Mouse (Mus musculus) induced T-regulatory cell, adult 2 months (primary cell): Measurements from ENCODE around the gene Supt5.

ENCODE experiments used
- DNase-seq: peaks from one replicate; pipeline ENCODE4 v3.0.0-alpha.2; 2012; ENCODE audit warnings: low read depth

Gene Supt5

DNA sequence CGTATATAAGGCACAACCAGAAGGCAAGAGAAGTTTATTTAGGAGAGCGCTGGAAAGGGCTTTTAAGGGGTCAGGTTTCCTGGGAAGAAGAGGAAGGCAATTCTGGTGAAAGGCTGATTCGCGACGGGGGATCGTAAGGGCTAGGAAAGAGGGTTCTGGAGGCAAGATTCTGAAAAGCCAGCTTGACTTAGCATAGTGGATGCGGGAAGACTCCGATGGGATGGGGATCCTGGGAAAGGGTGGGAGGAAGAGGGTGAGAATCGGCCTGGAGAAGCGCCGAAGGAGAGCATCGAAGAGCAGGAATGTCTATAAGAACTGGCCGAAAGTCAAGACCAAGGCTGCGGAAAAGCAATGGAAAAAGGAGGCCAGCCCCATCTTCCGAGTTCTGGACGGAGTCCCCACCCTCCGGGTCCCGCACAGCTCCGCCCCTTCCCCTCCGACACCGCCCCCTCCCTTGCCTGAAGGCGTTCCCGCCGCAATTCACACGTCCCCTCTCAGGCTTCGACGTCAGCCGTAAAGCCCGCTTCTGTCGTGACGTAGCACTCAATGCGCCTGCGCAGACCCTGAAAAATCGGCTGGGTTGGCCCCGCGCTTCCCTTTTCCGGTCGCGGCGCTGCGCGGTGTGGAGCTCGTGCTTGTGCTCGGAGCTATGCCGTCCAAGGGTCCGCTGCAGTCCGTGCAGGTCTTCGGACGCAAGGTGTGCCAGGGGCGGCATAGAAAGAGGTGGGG is 11.8 kb upstream of the Supt5 start, which contains the start of gene Rps16:
TSS of gene Rps16 (plus strand) at position 498 of the 729 bp plus-strand sequence.
- DNase-seq: peak; percentile 99

- no peak for DNase-seq
These were observed 10.1 kb upstream of the Supt5 start for GRCm38 (mm10) chr7:28348601-28349000.

GRCm38 (mm10) chr7:28347746-28348145 is 9.2 kb upstream of the Supt5 start:
- DNase-seq: no peak

- peak; percentile 91 for DNase-seq
These were observed 6.1 kb upstream of the Supt5 start for GRCm38 (mm10) chr7:28344637-28345036.

- no peak for DNase-seq
These were observed 2.8 kb upstream of the Supt5 start for GRCm38 (mm10) chr7:28341381-28341780.

- peak; percentile 83 for DNase-seq
These were observed 819 bp upstream of the Supt5 start for GRCm38 (mm10) chr7:28339213-28339917.

DNA sequence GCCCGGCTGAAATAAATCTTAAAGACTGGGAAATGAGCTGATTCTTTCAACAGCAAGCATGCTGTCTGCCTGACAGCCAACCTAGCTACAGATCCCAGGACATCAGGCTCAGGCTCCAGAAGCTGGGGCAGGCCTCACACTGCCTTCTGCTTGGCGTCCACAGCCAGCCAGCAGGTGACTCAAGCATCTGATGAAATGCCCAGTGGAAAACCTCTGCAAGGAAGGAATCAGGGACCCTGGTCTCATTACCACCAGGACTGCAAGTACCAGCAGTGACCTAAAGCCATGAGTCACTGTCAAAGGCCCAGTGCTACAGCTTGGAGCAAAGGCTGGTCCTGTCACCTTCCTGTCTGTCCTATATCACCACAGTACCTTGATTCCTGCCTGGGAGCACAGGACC is 3.1 kb downstream of the Supt5 start:
- DNase-seq: no peak

DNA sequence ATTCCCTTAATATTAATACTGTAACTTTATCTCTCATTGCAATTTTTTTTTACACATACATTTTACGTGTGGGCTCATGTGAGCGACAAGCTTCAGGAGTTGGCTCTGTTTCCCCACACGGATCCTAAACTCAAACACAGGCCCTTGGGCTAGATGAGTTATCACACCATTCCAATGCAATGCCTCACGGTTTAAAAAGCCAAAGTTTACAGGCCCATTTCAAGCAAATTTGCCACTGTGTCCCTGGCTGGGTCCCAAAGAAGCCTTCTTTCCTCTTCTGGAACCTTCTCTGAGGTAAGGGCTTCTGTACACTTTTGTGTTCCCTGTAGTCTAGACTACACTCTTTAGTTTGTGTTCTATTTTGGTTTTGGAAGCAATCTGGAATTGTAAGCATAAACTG is 4.0 kb downstream of the Supt5 start:
- DNase-seq: no peak

GRCm38 (mm10) chr7:28328260-28328659 is 10.3 kb downstream of the Supt5 start:
- DNase-seq: no peak

GRCm38 (mm10) chr7:28326457-28326856 is 12.1 kb downstream of the Supt5 start:
- peak; percentile 45 for DNase-seq

DNA sequence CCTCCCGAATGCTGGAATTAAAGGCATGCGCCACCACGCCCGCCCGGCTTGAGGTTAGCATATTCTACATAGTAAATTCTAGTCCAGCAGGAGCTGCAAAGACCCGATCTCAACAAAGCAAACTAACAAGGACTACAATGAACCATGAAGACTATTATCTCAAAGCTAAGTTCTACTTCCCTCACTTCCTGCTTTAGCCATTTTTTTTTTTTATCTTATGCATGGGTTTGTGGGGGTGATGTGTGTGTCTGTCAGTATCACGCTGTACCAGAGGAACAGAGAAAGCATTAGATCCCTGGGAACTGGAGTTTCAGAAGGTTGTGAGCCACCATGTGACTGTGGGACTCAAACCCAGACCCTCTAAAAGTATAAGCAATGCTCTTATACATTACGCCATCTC is 13.3 kb downstream of the Supt5 start:
- DNase-seq: no peak

DNA sequence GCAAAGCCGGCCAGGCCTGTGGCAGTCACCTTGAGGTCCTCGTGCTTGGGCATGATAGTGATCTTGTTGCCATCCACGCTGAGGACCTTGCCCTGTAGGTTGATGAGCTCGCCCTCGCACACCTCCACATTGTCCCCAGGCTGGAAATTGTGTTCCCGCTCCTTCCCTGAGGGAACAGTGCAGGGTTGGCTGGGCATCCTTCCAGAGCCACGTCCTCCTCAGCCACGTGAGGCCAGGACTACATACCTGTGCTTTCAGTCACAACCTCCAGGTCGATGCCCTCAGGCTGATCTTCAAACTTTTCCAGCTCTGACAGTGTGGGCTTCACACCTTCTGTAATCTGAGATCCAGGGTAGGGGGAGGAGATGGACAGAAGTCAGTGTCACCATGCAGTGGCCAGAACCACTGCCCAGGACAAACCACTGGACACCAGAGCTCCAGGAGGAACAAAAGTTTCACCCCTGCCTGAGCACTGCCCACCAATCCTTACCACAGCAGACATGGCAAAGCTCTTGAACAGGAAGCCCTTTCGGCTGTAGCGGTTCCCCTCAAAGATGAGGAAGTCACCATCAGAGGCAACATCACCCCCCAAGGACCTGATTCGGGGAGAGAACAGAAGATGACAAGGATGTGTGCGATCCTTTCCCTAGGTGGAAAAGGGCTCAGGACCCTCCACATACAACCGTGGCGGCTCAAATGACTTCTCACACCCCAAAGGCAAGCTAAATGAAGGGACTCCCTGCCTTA is 16.4 kb downstream of the Supt5 start:
- no peak for DNase-seq

DNA sequence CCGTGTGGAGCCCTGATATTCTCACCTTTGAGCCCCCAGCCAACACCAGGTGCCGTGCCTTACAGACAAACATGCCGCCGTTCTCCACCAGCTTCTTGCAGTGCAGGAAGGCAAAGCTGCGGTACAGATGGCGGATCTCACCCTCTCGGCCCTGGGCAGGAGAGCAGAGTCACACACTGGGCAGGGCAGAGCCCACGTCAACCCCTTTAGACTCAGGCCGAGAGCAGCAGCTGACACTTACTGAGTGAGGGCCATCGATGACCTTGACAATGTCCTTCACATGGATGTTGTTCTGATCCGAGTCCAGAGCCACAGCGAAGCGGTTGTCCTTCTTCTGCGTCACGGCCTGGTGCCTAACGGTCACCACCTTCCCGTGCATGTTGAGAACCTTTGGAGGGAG is 19.8 kb downstream of the Supt5 start:
- no peak for DNase-seq

DNA sequence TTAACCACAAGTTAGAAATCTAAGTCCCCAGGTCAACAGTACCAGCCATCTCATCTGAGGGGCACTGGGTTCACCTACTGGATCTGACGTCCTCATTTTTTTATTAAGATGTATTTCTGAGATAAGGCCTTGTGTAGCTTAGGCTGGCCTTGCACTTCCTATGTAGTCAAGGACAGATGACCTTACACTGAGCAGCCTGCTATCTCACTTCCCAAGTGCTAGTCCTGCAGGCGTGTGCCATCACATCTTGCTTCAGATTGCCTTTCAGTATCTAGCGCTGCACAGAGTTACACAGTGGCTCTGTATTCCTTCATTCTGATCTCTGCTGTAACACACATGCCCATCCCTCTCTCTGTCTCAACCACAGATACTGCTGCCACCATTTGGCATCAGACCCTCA is 20.5 kb downstream of the Supt5 start:
- no peak for DNase-seq

GRCm38 (mm10) chr7:28311926-28312543 is 26.5 kb downstream of the Supt5 start, which contains the start of gene Timm50:
Gene Timm50, minus strand, starts transcription at chr7:28312072.
- peak; percentile 97 for DNase-seq

GRCm38 (mm10) chr7:28311151-28311925 is 27.2 kb downstream of the Supt5 start:
- DNase-seq: no peak

GRCm38 (mm10) chr7:28309737-28310136 is 28.8 kb downstream of the Supt5 start:
- DNase-seq: no peak

- DNase-seq: no peak
These were observed 32.3 kb downstream of the Supt5 start for GRCm38 (mm10) chr7:28306216-28306615.

- DNase-seq: no peak
These were observed 32.9 kb downstream of the Supt5 start for GRCm38 (mm10) chr7:28305641-28306040.

- peak; percentile 48 for DNase-seq
These were observed 36.7 kb downstream of the Supt5 start, which contains the start of gene Dll3 for GRCm38 (mm10) chr7:28301616-28302433. Gene Dll3, minus strand, starts transcription at chr7:28302238.
